Mouse (Mus musculus) forebrain, embryonic 11.5 days (tissue): Measurements from ENCODE around the gene Mkln1. TPM values are rescaled to one million over a fixed set of nuclear protein-coding genes. Genes with fewer than 3 reads are reported as not detected.

ENCODE experiments used
- ATAC-seq: fragments of 200-750 bp; cut with Nextera tagmentation; replicated peaks from 2 replicates; pipeline ENCODE4 v1.8.0; 2017; ENCODE audit warnings: moderate TSS enrichment; ENCODE audit not compliant: low FRiP score
- DNase-seq: peaks from one replicate; pipeline ENCODE4 v3.0.0-alpha.2; 2017; ENCODE audit warnings: low spot score
- H3K27ac ChIP-seq: fragments of 300-500 bp; sonication (generic); 2 replicates; pipeline ENCODE4 v1.5.1; 2014; ENCODE audit warnings: low read depth, low read length
- H3K27me3 ChIP-seq: fragments of 300-500 bp; sonication (generic); 2 replicates; pipeline ENCODE4 v1.6.1; 2014; ENCODE audit warnings: mild to moderate bottlenecking, low read length, mixed read lengths; ENCODE audit not compliant: control insufficient read depth, insufficient read depth
- H3K36me3 ChIP-seq: fragments of 300-500 bp; sonication (generic); 2 replicates; pipeline ENCODE4 v1.6.1; 2014; ENCODE audit warnings: mild to moderate bottlenecking, low read length, moderate library complexity, mixed read lengths; ENCODE audit not compliant: control insufficient read depth, insufficient read depth
- H3K4me1 ChIP-seq: fragments of 300-500 bp; sonication (generic); replicated peaks from 2 replicates; pipeline ENCODE4 v1.6.1; 2014; ENCODE audit warnings: low read length, mixed read lengths; ENCODE audit not compliant: control insufficient read depth, insufficient read depth
- H3K4me2 ChIP-seq: fragments of 300-500 bp; sonication (generic); 2 replicates; pipeline ENCODE4 v1.6.1; 2014; ENCODE audit warnings: low read depth, mild to moderate bottlenecking, low read length, moderate library complexity, mixed read lengths; ENCODE audit not compliant: severe bottlenecking
- H3K4me3 ChIP-seq: fragments of 300-500 bp; sonication (generic); 2 replicates; pipeline ENCODE4 v1.5.1; 2014; ENCODE audit warnings: low read depth, low read length
- H3K9ac ChIP-seq: fragments of 300-500 bp; sonication (generic); 2 replicates; pipeline ENCODE4 v1.6.1; 2014; ENCODE audit warnings: low read length
- H3K9me3 ChIP-seq: fragments of 300-500 bp; sonication (generic); 2 replicates; pipeline ENCODE4 v1.6.1; 2016; ENCODE audit warnings: low read length, mixed read lengths; ENCODE audit not compliant: control insufficient read depth
- WGBS: fragments of 180-500 bp; shearing (Covaris S2); extraction: QIAGEN DNeasy Blood & Tissue Kit; methylation state at CpG from one replicate; pipeline ENCODE4 v1.1.7; 2014; 5-methylcytosine and 5-hydroxymethylcytosine counted together
- polyA plus RNA-seq: library from polyadenylated mRNA; unstranded; fragments of >200 nt; fragmentation: Nextera tagmentation; extraction: Ambion mirVana; gene quantifications from 2 replicates; pipeline ENCODE4 v1.2.1, GENCODE M21; 2014

Mkln1 gene
- polyA plus RNA-seq, 1 experiment from 2014 or later = 221 TPM

DNA sequence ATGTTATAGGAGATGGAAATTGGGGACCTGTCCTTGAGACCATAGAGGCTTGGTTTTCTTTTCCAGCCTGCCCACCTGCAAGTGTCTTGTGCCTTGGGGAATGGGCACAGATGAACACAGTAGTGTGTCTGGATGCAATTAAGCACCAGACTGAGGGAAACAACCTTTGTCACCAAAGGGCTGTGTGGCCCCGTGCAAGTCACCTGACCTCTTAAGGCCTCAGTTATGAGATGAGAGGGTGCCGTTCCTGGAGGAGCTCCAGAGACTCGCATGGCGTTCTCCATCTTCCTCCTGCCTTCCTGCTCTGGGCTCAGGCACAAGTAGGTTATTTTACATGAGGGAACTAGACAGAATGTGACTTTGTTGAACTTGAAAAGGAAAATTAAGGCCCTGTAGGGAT, 123.9 kb downstream of the Mkln1 start:
- Histone ChIP-seq H3K27me3 (no peaks in the 10 kb centered on the region), H3K36me3 (peaks cover 3% of the 10 kb centered on the region; the same call in 1 of the 2 replicates), H3K4me3 (no peak overlapping the region), H3K4me1 (no peaks in the 10 kb centered on the region), H3K4me2 (no peak overlapping the region), H3K9me3 (no peaks in the 10 kb centered on the region), H3K9ac (no peak overlapping the region), H3K27ac (no peak overlapping the region)
- ATAC-seq (no peak), DNase-seq (no peak)
- WGBS = 86% methylated on average over 4 of the region's 4 CpGs

- Histone ChIP-seq H3K27ac (no peak overlapping the region), H3K4me3 (no peak overlapping the region), H3K4me2 (no peak overlapping the region), H3K9me3 (no peaks in the 10 kb centered on the region), H3K36me3 (peaks cover 3% of the 10 kb centered on the region; the same call in 1 of the 2 replicates), H3K4me1 (no peaks in the 10 kb centered on the region), H3K27me3 (no peaks in the 10 kb centered on the region), H3K9ac (no peak overlapping the region)
- WGBS = 66% methylated on average over 5 of the region's 5 CpGs
- DNase-seq = no peak
- ATAC-seq = no peak
These were observed 124.5 kb downstream of the Mkln1 start for GRCm38 (mm10) chr6:31523039-31523438.

GRCm38 (mm10) chr6:31523657-31524056, 125.1 kb downstream of the Mkln1 start:
- ATAC-seq = no peak
- no peak overlapping the region for H3K27ac ChIP-seq
- DNase-seq = no peak
- no peaks in the 10 kb centered on the region for H3K4me1 ChIP-seq
- no peaks in the 10 kb centered on the region for H3K9me3 ChIP-seq
- no peak overlapping the region for H3K9ac ChIP-seq
- 95% methylated on average over 4 of the region's 4 CpGs for WGBS
- no peak overlapping the region for H3K4me3 ChIP-seq
- H3K36me3 ChIP-seq = peaks cover 3% of the 10 kb centered on the region; the same call in 1 of the 2 replicates
- H3K27me3 ChIP-seq = no peaks in the 10 kb centered on the region
- H3K4me2 ChIP-seq = no peak overlapping the region

- H3K4me3 ChIP-seq = no peak overlapping the region
- no peak for DNase-seq
- H3K4me2 ChIP-seq = no peak overlapping the region
- no peak overlapping the region for H3K9ac ChIP-seq
- 95% methylated on average over 13 of the region's 13 CpGs for WGBS
- ATAC-seq = no peak
- no peak overlapping the region for H3K27ac ChIP-seq
- H3K27me3 ChIP-seq = no peaks in the 10 kb centered on the region
- no peaks in the 10 kb centered on the region for H3K4me1 ChIP-seq
- H3K36me3 ChIP-seq = peaks cover 3% of the 10 kb centered on the region; the same call in 1 of the 2 replicates
- no peaks in the 10 kb centered on the region for H3K9me3 ChIP-seq
These were observed 125.6 kb downstream of the Mkln1 start for GRCm38 (mm10) chr6:31524121-31524520.

DNA sequence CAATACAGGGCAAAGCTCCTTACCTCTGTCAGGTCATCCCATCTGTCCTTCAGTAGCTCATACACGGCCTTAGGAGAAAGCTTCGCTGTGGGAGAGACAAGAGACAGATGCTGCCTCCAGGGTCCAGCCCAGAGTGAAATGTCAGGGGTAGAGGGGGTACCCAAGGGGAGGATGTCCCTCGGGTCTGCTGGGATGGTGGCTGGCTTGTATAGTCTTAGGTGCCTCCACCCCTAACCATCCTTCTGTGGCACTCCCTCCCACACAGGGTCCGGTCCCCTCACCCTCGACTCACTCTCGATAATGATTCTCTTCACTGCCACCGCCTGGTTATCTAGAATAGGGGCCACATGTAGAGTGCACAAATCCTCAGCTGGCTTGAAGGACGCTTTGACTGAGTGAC, 126.1 kb downstream of the Mkln1 start:
- Histone ChIP-seq H3K9me3 (no peaks in the 10 kb centered on the region), H3K27ac (no peak overlapping the region), H3K4me2 (no peak overlapping the region), H3K4me1 (no peaks in the 10 kb centered on the region), H3K9ac (no peak overlapping the region), H3K36me3 (peaks cover 3% of the 10 kb centered on the region; the same call in 1 of the 2 replicates), H3K4me3 (no peak overlapping the region), H3K27me3 (no peaks in the 10 kb centered on the region)
- ATAC-seq (no peak), DNase-seq (no peak)
- 92% methylated on average over 8 of the region's 8 CpGs for WGBS

GRCm38 (mm10) chr6:31525231-31525900, 126.8 kb downstream of the Mkln1 start:
- no peak overlapping the region for H3K4me3 ChIP-seq
- DNase-seq (peak; percentile 85), ATAC-seq (peak; percentile 66)
- 73% methylated on average over 6 of the region's 6 CpGs for WGBS
- H3K9ac ChIP-seq = no peak overlapping the region
- no peaks in the 10 kb centered on the region for H3K4me1 ChIP-seq
- H3K4me2 ChIP-seq = no peak overlapping the region
- H3K27ac ChIP-seq = no peak overlapping the region
- no peaks in the 10 kb centered on the region for H3K9me3 ChIP-seq
- H3K27me3 ChIP-seq = no peaks in the 10 kb centered on the region
- H3K36me3 ChIP-seq = peaks cover 3% of the 10 kb centered on the region; the same call in 1 of the 2 replicates

- H3K9ac ChIP-seq = no peak overlapping the region
- 86% methylated on average over 5 of the region's 5 CpGs for WGBS
- no peak overlapping the region for H3K4me3 ChIP-seq
- no peaks in the 10 kb centered on the region for H3K4me1 ChIP-seq
- no peaks in the 10 kb centered on the region for H3K27me3 ChIP-seq
- no peaks in the 10 kb centered on the region for H3K9me3 ChIP-seq
- H3K4me2 ChIP-seq = no peak overlapping the region
- no peak overlapping the region for H3K27ac ChIP-seq
- DNase-seq (no peak), ATAC-seq (no peak)
- peaks cover 3% of the 10 kb centered on the region; the same call in 1 of the 2 replicates for H3K36me3 ChIP-seq
These were observed 128.4 kb downstream of the Mkln1 start for GRCm38 (mm10) chr6:31526929-31527328.

DNA sequence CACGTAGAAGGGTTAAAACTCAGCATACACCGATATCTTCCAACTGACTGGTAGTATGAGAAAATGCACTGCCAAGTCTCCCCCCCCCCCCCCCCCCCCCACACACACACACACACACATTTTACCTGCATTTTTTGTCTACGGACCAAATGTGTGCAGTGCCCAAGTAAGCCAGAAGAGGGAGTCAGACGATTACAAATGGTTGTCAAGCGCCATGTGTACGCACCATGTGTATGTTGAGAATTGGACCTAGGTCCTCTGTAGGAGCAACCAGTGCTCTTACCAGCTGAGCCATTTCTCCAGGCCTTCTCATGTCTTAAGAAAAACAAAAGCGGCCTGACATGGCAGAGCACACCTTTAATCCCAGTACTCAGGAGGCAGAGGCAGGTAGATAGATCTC, 129.4 kb downstream of the Mkln1 start:
- 83% methylated on average over 7 of the region's 7 CpGs for WGBS
- ATAC-seq (no peak), DNase-seq (peak; percentile 74)
- peaks cover 3% of the 10 kb centered on the region; the same call in 1 of the 2 replicates for H3K36me3 ChIP-seq
- no peaks in the 10 kb centered on the region for H3K9me3 ChIP-seq
- no peak overlapping the region for H3K4me3 ChIP-seq
- no peaks in the 10 kb centered on the region for H3K4me1 ChIP-seq
- H3K9ac ChIP-seq = no peak overlapping the region
- no peak overlapping the region for H3K4me2 ChIP-seq
- no peaks in the 10 kb centered on the region for H3K27me3 ChIP-seq
- no peak overlapping the region for H3K27ac ChIP-seq

DNA sequence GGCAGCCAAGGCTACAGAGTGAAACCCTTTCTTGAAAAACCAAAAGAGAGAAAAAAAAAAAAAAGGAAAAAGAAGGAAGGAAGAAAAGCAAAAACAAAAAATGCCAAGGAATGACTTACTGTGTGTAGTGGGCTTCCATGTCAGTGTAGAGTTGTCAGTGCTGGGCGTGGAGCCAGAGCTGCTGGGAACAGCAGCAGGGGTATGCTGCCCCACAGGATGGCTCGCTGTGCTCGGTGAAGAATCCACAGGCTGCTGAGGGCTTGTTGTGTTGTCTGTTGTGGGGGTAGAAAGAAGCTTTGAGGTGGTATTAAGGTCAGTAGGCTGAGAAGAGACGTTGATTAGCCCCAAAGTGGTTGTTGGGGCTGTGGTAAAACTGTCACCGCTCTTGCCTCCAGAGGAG, 129.8 kb downstream of the Mkln1 start:
- H3K9me3 ChIP-seq = no peaks in the 10 kb centered on the region
- H3K4me3 ChIP-seq = no peak overlapping the region
- no peaks in the 10 kb centered on the region for H3K27me3 ChIP-seq
- H3K4me1 ChIP-seq = no peaks in the 10 kb centered on the region
- 92% methylated on average over 5 of the region's 5 CpGs for WGBS
- ATAC-seq = no peak
- H3K4me2 ChIP-seq = no peak overlapping the region
- no peak overlapping the region for H3K9ac ChIP-seq
- DNase-seq = no peak
- H3K36me3 ChIP-seq = peaks cover 3% of the 10 kb centered on the region; the same call in 1 of the 2 replicates
- no peak overlapping the region for H3K27ac ChIP-seq
